Mouse (Mus musculus) erythroblast, embryonic 14.5 days (primary cell): ENCODE measurements around the gene Gm20538. TPM values are rescaled to one million over a fixed set of nuclear protein-coding genes. Genes with fewer than 3 reads are reported as not detected.

Experiments
- H3K27me3 ChIP-seq: 2 replicates; pipeline ENCODE4 v1.6.1; 2012; ENCODE audit warnings: inconsistent platforms; ENCODE audit not compliant: control insufficient read depth
- H3K36me3 ChIP-seq: 2 replicates; pipeline ENCODE4 v1.6.1; 2012; ENCODE audit warnings: mild to moderate bottlenecking, inconsistent platforms; ENCODE audit not compliant: control insufficient read depth
- H3K4me1 ChIP-seq: 2 replicates; pipeline ENCODE4 v1.6.1; 2012; ENCODE audit warnings: inconsistent platforms; ENCODE audit not compliant: control insufficient read depth
- H3K4me3 ChIP-seq: replicated peaks from 2 replicates; pipeline ENCODE3; 2012; ENCODE audit warnings: moderate library complexity, mild to moderate bottlenecking, inconsistent platforms
- H3K9me3 ChIP-seq: 2 replicates; pipeline ENCODE4 v1.6.1; 2012; ENCODE audit warnings: low read length, inconsistent platforms, mixed read lengths; ENCODE audit not compliant: control insufficient read depth
- GATA1 ChIP-seq: IDR thresholded peaks from 2 replicates; pipeline ENCODE4 v1.6.1; 2012; ENCODE audit warnings: low read length, inconsistent platforms, mixed read lengths
- TAL1 ChIP-seq: IDR thresholded peaks from 3 replicates; pipeline ENCODE4 v1.6.1; 2012; ENCODE audit warnings: low read length, inconsistent platforms, mixed read lengths
- polyA plus RNA-seq: library from polyadenylated mRNA; stranded (reverse); fragments of >175 nt; gene quantifications from 2 replicates; pipeline ENCODE4 v1.2.3, GENCODE M21; 2012

Gene Gm20538
- not detected in 2 replicates for polyA plus RNA-seq

GRCm38 (mm10) chr19:44552731-44553130 is at the start of gene Gm20538:
Gene Gm20538 (minus strand): TSS chr19:44552831.
- TF ChIP-seq TAL1 (no peak), GATA1 (no peak)
- Histone ChIP-seq H3K9me3 (no peaks in the 10 kb centered on the region; the same call in 1 of the 2 replicates), H3K27me3 (peaks cover under 1% of the 10 kb centered on the region; the same call in 1 of the 2 replicates), H3K4me1 (peaks cover 29% of the 10 kb centered on the region), H3K36me3 (peaks cover 59% of the 10 kb centered on the region), H3K4me3 (peak within 1 kb of the TSS; percentile 15)

GRCm38 (mm10) chr19:44594180-44594579 is 41.5 kb upstream of the Gm20538 start:
- Histone ChIP-seq H3K4me1 (no peaks in the 10 kb centered on the region), H3K27me3 (no peaks in the 10 kb centered on the region), H3K4me3 (no peak overlapping the region), H3K36me3 (no peaks in the 10 kb centered on the region), H3K9me3 (no peaks in the 10 kb centered on the region)
- TF ChIP-seq GATA1 (no peak), TAL1 (no peak)

- no peaks in the 10 kb centered on the region for H3K4me1 ChIP-seq
- TF ChIP-seq TAL1 (no peak), GATA1 (no peak)
- no peaks in the 10 kb centered on the region for H3K36me3 ChIP-seq
- no peaks in the 10 kb centered on the region for H3K9me3 ChIP-seq
- no peak overlapping the region for H3K4me3 ChIP-seq
- H3K27me3 ChIP-seq: no peaks in the 10 kb centered on the region
Measured at GRCm38 (mm10) chr19:44591638-44592037, 39.0 kb upstream of the Gm20538 start.

- Histone ChIP-seq H3K4me3 (no peak overlapping the region), H3K9me3 (no peaks in the 10 kb centered on the region), H3K27me3 (peaks cover 2% of the 10 kb centered on the region; the same call in 1 of the 2 replicates), H3K4me1 (no peaks in the 10 kb centered on the region), H3K36me3 (no peaks in the 10 kb centered on the region)
- TF ChIP-seq GATA1 (no peak), TAL1 (no peak)
Measured at GRCm38 (mm10) chr19:44590992-44591391, 38.4 kb upstream of the Gm20538 start.

- H3K4me3 ChIP-seq: no peak overlapping the region
- H3K4me1 ChIP-seq: no peaks in the 10 kb centered on the region
- H3K9me3 ChIP-seq: no peaks in the 10 kb centered on the region
- no peak for TF ChIP-seq TAL1
- TF ChIP-seq GATA1: no peak
- H3K27me3 ChIP-seq: peaks cover 6% of the 10 kb centered on the region; the same call in 1 of the 2 replicates
- no peaks in the 10 kb centered on the region for H3K36me3 ChIP-seq
Measured at GRCm38 (mm10) chr19:44589591-44590223, 37.1 kb upstream of the Gm20538 start.

GRCm38 (mm10) chr19:44588036-44588435 is 35.4 kb upstream of the Gm20538 start:
- Histone ChIP-seq H3K4me3 (no peak overlapping the region), H3K4me1 (no peaks in the 10 kb centered on the region), H3K27me3 (peaks cover 6% of the 10 kb centered on the region; the same call in 1 of the 2 replicates), H3K36me3 (no peaks in the 10 kb centered on the region), H3K9me3 (no peaks in the 10 kb centered on the region)
- no peak for TF ChIP-seq GATA1
- no peak for TF ChIP-seq TAL1

- Histone ChIP-seq H3K4me3 (no peak overlapping the region), H3K9me3 (no peaks in the 10 kb centered on the region), H3K36me3 (no peaks in the 10 kb centered on the region), H3K27me3 (peaks cover 6% of the 10 kb centered on the region; the same call in 1 of the 2 replicates), H3K4me1 (no peaks in the 10 kb centered on the region)
- TF ChIP-seq TAL1 (no peak), GATA1 (no peak)
Measured at GRCm38 (mm10) chr19:44582638-44583309, 30.1 kb upstream of the Gm20538 start.

GRCm38 (mm10) chr19:44582103-44582502 is 29.5 kb upstream of the Gm20538 start:
- Histone ChIP-seq H3K9me3 (no peaks in the 10 kb centered on the region), H3K27me3 (peaks cover 6% of the 10 kb centered on the region; the same call in 1 of the 2 replicates), H3K4me1 (no peaks in the 10 kb centered on the region), H3K4me3 (no peak overlapping the region), H3K36me3 (no peaks in the 10 kb centered on the region)
- TF ChIP-seq GATA1: no peak
- TF ChIP-seq TAL1: no peak

- Histone ChIP-seq H3K4me1 (no peaks in the 10 kb centered on the region), H3K4me3 (no peak overlapping the region), H3K9me3 (no peaks in the 10 kb centered on the region), H3K27me3 (no peaks in the 10 kb centered on the region), H3K36me3 (peaks cover 20% of the 10 kb centered on the region)
- TF ChIP-seq GATA1 (no peak), TAL1 (no peak)
Measured at GRCm38 (mm10) chr19:44578038-44578437, 25.4 kb upstream of the Gm20538 start.
